Mouse (Mus musculus) neural tube, embryonic 11.5 days (tissue): ENCODE measurements around the gene 1500009L16Rik. TPM values are rescaled to one million over a fixed set of nuclear protein-coding genes. Genes with fewer than 3 reads are reported as not detected.
A peak's percentile ranks its signal among the peaks of the same experiment; 100 is the strongest.

Source experiments
- ATAC-seq: fragments of 200-750 bp; cut with Nextera tagmentation; 2 replicates; pipeline ENCODE4 v1.8.0; 2017; ENCODE audit warnings: moderate number of reproducible peaks, mild to moderate bottlenecking, moderate TSS enrichment, moderate library complexity; ENCODE audit not compliant: insufficient read depth, low FRiP score, low TSS enrichment
- DNase-seq: peaks from one replicate; pipeline ENCODE4 v3.0.0-alpha.2; 2015; ENCODE audit warnings: low spot score
- H3K27ac ChIP-seq: fragments of 300-500 bp; sonication (generic); 2 replicates; pipeline ENCODE4 v1.5.1; 2014; ENCODE audit warnings: low read depth, mild to moderate bottlenecking, low read length
- H3K27me3 ChIP-seq: fragments of 300-500 bp; sonication (generic); 2 replicates; pipeline ENCODE4 v1.6.1; 2014; ENCODE audit warnings: mild to moderate bottlenecking, low read length, mixed read lengths; ENCODE audit not compliant: control insufficient read depth, insufficient read depth
- H3K36me3 ChIP-seq: fragments of 300-500 bp; sonication (generic); 2 replicates; pipeline ENCODE4 v1.6.1; 2014; ENCODE audit warnings: mild to moderate bottlenecking, low read length, moderate library complexity, mixed read lengths; ENCODE audit not compliant: control insufficient read depth, insufficient read depth
- H3K4me1 ChIP-seq: fragments of 300-500 bp; sonication (generic); 2 replicates; pipeline ENCODE4 v1.6.1; 2014; ENCODE audit warnings: low read length, mixed read lengths; ENCODE audit not compliant: control insufficient read depth, insufficient read depth
- H3K4me2 ChIP-seq: fragments of 300-500 bp; sonication (generic); 2 replicates; pipeline ENCODE4 v1.6.1; 2014; ENCODE audit warnings: low read depth, mild to moderate bottlenecking, moderate library complexity
- H3K4me3 ChIP-seq: fragments of 300-500 bp; sonication (generic); 2 replicates; pipeline ENCODE4 v1.5.1; 2014; ENCODE audit warnings: low read depth, low read length
- H3K9ac ChIP-seq: fragments of 300-500 bp; sonication (generic); 2 replicates; pipeline ENCODE4 v1.6.1; 2014; ENCODE audit warnings: mild to moderate bottlenecking, low read length
- H3K9me3 ChIP-seq: fragments of 300-500 bp; sonication (generic); 2 replicates; pipeline ENCODE4 v1.6.1; 2016; ENCODE audit warnings: low read length; ENCODE audit not compliant: control insufficient read depth
- WGBS: fragments of 180-500 bp; shearing (Covaris S2); extraction: QIAGEN DNeasy Blood & Tissue Kit; methylation state at CpG from one replicate; pipeline ENCODE4 v1.1.7; 2014; 5-methylcytosine and 5-hydroxymethylcytosine counted together
- polyA plus RNA-seq: library from polyadenylated mRNA; unstranded; fragments of >200 nt; fragmentation: Nextera tagmentation; extraction: Ambion mirVana; gene quantifications from 2 replicates; pipeline ENCODE4 v1.2.1, GENCODE M21; 2014

Gene 1500009L16Rik
- polyA plus RNA-seq, 1 experiment from 2014 or later: 39.4 TPM

DNA sequence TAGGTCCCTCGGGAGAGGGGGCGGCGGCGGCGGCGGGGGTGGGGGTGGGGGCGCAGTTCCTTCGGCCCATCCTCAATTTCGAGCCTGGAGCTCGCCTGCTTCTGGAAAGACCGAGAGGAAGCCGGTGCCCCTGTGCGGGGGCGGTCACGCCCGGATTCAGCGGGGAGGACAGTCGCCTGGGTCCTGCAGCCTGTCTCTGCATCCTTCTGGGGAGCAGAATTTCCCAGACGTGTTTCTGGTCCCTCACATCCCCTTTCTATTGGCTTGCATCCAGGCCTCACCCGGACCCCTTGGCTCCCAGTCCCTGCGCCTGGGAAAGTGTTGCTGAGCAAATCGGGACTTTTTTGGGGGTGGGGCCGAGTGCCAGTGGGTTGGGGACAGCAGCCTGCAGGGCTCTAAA lies 390 bp downstream of the 1500009L16Rik start:
- Histone ChIP-seq H3K4me2 (peak overlapping the region; percentile 77), H3K9me3 (no peaks in the 10 kb centered on the region), H3K27me3 (no peaks in the 10 kb centered on the region), H3K4me3 (peak overlapping the region; percentile 72), H3K27ac (no peak overlapping the region), H3K4me1 (no peaks in the 10 kb centered on the region), H3K36me3 (no peaks in the 10 kb centered on the region), H3K9ac (peak overlapping the region; percentile 62)
- peak; percentile 64 for ATAC-seq
- 0% methylated on average over 6 of the region's 23 CpGs for WGBS
- peak; percentile 32 for DNase-seq

DNA sequence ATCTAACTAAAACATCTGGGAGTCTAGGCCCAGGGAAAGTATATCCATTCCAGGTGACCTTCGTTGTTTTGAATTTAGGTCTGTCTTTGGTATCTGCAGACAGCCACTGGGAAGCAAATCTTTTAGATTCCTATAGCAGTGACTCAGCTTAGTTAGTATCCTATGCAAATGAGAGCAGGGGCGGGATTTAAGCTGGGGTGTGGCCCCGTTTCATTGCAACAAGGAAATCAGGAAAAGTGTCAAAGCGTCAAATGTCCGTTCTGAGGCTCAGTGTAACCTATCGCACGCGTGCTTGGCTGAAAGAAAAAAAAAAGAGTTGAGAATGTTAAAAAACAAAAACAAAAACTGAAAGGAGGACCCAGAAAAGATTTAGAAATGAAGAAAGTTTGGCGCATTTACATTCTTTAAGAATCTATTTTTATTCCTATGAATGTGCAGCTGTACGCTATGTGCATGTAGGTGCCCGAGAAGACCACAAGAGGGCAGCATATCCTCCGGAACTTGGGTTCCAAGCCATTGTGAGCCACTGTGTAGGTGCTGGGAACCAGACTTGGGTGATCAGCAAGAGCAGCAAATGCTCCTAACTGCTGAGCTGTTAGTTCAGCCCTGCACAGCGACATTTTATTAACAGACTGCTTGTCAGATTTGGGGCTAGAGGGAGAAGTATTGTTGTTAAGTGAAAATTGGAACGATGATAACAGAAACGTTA lies 1.8 kb downstream of the 1500009L16Rik start:
- Histone ChIP-seq H3K27me3 (no peaks in the 10 kb centered on the region), H3K36me3 (no peaks in the 10 kb centered on the region), H3K4me1 (no peaks in the 10 kb centered on the region), H3K4me3 (no peak overlapping the region), H3K27ac (no peak overlapping the region), H3K4me2 (no peak overlapping the region), H3K9me3 (no peaks in the 10 kb centered on the region), H3K9ac (no peak overlapping the region)
- WGBS: 83% methylated on average over 15 of the region's 15 CpGs
- ATAC-seq: no peak
- no peak for DNase-seq

DNA sequence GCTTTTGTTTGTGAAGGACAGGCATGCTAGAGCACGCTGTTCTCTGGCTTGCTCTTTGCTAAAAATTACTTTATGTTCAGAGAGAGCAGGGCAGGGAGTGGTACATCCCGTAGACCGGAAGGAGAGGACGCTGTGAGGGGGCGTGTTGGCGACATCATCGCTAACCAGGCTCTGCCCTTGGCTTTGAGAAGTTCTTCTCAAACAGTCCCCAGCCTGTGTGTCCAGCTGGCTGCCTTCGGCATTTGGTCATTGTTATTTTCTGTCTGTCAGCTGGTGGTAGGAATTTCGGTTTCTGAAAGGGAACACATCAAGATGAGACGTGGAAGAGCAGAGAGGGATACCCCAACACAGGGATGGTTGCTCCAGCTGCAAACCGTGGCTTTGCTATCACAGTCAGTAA lies 3.5 kb downstream of the 1500009L16Rik start:
- H3K9me3 ChIP-seq: no peaks in the 10 kb centered on the region
- no peaks in the 10 kb centered on the region for H3K4me1 ChIP-seq
- no peak overlapping the region for H3K4me2 ChIP-seq
- no peak overlapping the region for H3K9ac ChIP-seq
- ATAC-seq: no peak
- no peaks in the 10 kb centered on the region for H3K36me3 ChIP-seq
- DNase-seq: no peak
- 80% methylated on average over 11 of the region's 11 CpGs for WGBS
- H3K4me3 ChIP-seq: no peak overlapping the region
- no peak overlapping the region for H3K27ac ChIP-seq
- H3K27me3 ChIP-seq: no peaks in the 10 kb centered on the region

DNA sequence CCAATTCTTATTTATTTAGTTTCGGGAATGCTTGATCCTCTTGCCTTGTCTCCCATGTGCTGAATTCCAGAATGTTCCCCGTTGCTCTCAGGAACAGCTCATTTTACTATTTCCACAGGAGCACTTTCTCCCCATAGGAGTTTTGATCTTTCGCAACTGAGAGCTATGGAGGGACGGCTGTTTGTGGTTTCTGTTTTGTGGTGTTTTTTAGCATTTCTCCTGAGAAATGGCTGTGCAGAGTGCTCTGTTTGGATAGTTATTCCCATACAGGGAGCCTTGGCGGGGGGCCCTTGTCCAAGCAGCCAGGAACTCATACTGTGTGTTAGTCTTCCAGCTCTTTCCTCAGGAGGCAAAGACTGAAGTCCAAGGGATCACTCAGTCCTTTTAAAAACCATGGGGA lies 5.2 kb downstream of the 1500009L16Rik start:
- 86% methylated on average over 5 of the region's 5 CpGs for WGBS
- no peaks in the 10 kb centered on the region for H3K9me3 ChIP-seq
- ATAC-seq (no peak), DNase-seq (no peak)
- H3K27me3 ChIP-seq: no peaks in the 10 kb centered on the region
- H3K9ac ChIP-seq: no peak overlapping the region
- H3K4me2 ChIP-seq: no peak overlapping the region
- no peaks in the 10 kb centered on the region for H3K36me3 ChIP-seq
- no peak overlapping the region for H3K4me3 ChIP-seq
- no peaks in the 10 kb centered on the region for H3K4me1 ChIP-seq
- no peak overlapping the region for H3K27ac ChIP-seq

DNA sequence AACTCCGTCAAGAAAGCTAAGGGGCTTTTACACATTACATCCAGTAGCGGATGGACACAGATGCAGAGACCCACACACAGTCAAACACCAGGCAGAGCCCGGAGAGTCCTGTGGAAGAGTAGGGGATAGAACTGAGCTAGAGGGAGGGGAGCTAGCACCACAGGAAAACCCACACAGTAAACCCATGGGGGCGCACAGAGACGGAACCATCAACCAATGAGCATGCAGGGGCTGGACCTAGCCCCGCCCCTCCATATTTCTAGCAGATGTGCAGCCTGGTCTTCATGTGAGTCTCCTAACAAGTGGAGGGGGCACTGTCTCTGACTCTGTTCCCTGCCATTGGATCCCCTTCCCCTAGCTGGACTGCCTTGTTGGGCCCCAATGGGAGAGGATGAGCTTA lies 5.9 kb downstream of the 1500009L16Rik start:
- no peak overlapping the region for H3K27ac ChIP-seq
- 87% methylated on average over 6 of the region's 6 CpGs for WGBS
- H3K4me3 ChIP-seq: no peak overlapping the region
- H3K36me3 ChIP-seq: no peaks in the 10 kb centered on the region
- ATAC-seq (0 out of 2 replicates have a peak, but pooled peaks have one; percentile 20), DNase-seq (no peak)
- H3K9ac ChIP-seq: no peak overlapping the region
- H3K27me3 ChIP-seq: no peaks in the 10 kb centered on the region
- H3K4me2 ChIP-seq: no peak overlapping the region
- no peaks in the 10 kb centered on the region for H3K4me1 ChIP-seq
- no peaks in the 10 kb centered on the region for H3K9me3 ChIP-seq

DNA sequence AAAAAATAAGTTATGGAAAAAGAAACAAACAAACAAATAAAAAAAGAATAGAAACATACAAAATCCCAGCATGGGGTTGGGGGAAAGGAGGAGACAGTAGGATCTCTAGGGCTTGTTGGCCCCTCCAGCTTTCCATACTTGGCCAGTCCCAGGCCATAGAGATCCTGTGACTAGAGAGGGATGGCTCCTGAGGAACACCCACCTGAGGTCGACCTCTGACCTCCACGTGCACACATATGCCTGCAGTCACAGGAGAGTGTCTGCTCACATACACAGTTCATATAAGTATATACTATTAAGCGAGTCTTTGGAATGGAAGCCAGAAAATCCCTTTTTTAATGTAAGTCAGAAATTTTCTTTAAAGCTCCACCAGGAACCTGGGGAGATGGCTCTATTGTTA lies 6.4 kb downstream of the 1500009L16Rik start:
- Histone ChIP-seq H3K4me1 (no peaks in the 10 kb centered on the region), H3K4me2 (no peak overlapping the region), H3K9me3 (no peaks in the 10 kb centered on the region), H3K27ac (no peak overlapping the region), H3K36me3 (no peaks in the 10 kb centered on the region), H3K9ac (no peak overlapping the region), H3K27me3 (no peaks in the 10 kb centered on the region), H3K4me3 (no peak overlapping the region)
- DNase-seq (no peak), ATAC-seq (no peak)
- 79% methylated on average over 3 of the region's 3 CpGs for WGBS

DNA sequence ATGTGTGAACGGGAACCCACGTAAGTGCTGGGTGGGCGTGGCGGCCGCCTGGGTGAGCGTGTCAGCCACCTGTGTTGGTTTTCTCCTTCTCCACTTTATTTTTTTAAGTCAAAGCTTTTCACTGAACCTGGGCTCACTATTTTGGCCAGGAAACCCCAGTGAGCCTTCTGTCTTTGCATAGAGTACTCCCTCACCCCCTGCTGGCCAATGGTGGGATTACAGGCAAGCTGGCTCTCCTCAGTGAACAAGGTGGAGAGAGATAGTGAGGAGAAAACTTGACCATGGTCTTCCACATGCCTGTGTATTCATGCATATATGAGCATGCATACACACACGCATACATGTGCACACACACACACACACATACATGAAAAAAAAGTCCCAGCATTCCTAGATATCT lies 6.8 kb downstream of the 1500009L16Rik start:
- H3K4me1 ChIP-seq: no peaks in the 10 kb centered on the region
- H3K9ac ChIP-seq: no peak overlapping the region
- H3K27me3 ChIP-seq: no peaks in the 10 kb centered on the region
- H3K4me3 ChIP-seq: no peak overlapping the region
- DNase-seq: peak; percentile 80
- no peaks in the 10 kb centered on the region for H3K36me3 ChIP-seq
- H3K27ac ChIP-seq: no peak overlapping the region
- H3K9me3 ChIP-seq: no peaks in the 10 kb centered on the region
- ATAC-seq: no peak
- 49% methylated on average over 7 of the region's 7 CpGs for WGBS
- H3K4me2 ChIP-seq: no peak overlapping the region

DNA sequence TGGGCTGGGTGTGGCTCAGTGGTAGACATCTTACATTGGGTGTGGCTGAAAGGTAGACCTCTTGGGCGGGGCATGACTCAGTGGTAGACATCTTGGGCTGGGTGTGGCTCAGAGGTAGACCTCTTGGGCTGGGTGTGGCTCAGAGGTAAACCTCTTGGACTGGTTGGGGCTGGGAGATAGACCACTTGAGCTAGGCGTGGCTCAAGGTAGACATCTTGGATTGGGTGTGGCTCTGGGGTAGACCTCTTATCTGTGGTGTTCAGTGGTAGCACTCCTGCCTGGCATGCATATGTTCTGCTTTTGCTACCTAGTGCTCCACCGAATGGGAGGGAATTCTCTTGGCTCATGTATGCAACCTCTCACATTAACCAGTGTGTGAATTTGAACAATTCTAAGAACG lies 11.1 kb downstream of the 1500009L16Rik start:
- Histone ChIP-seq H3K9ac (no peak overlapping the region), H3K4me1 (no peaks in the 10 kb centered on the region), H3K4me3 (no peak overlapping the region), H3K27me3 (no peaks in the 10 kb centered on the region), H3K9me3 (no peaks in the 10 kb centered on the region), H3K36me3 (no peaks in the 10 kb centered on the region), H3K4me2 (no peak overlapping the region), H3K27ac (no peak overlapping the region)
- WGBS: 91% methylated on average over 4 of the region's 4 CpGs
- DNase-seq (no peak), ATAC-seq (no peak)

DNA sequence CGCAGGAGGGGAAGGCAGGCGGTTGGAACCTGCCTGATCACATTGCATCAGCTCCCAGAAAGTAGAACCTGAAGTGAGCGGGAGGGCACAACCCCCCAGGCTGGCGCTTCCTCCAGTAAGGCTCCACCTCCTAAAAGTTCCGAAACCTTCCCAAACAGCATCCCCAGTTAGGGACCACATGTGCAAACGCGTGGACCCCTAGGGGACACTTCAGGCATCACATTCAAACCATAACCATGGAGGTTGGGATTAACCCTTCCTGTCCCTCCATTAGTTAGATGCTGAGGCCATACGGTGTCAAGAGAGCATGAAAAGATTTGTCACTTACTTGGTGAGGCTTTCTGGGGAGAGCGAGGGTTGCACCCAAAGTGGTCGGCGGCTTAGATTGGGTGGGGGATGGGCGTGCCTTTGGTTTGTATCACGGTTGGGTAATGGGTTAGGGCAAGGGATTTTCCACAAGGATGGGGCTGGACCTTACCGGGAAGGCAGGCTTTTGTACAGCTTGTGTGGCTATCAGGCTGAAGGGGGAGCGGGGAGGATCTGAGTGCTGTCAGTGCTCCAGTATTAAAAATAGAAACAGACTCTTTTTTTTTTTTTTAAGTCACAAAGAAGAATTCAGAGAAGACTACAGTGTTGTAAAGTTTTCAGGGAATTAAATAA lies 16.5 kb downstream of the 1500009L16Rik start:
- Histone ChIP-seq H3K27me3 (no peaks in the 10 kb centered on the region), H3K4me2 (no peak overlapping the region), H3K4me1 (no peaks in the 10 kb centered on the region), H3K27ac (no peak overlapping the region), H3K9me3 (no peaks in the 10 kb centered on the region), H3K4me3 (no peak overlapping the region), H3K9ac (no peak overlapping the region), H3K36me3 (no peaks in the 10 kb centered on the region)
- ATAC-seq: no peak
- DNase-seq: no peak
- 86% methylated on average over 15 of the region's 15 CpGs for WGBS
